Mouse (Mus musculus): ENCODE results near the gene Dppa2.
"Not testable (repeated sequence)": the region's sequence is repeated elsewhere in the genome, so short reads cannot be mapped to it uniquely, and the experiment has no call there.

- not testable (repeated sequence) for TF ChIP-seq CTCF, EP300 (IDR thresholded peaks at IDR 0.05)
Observed at GRCm38 (mm10) chr16:48308916-48309315, 5.2 kb downstream of the Dppa2 start.

Data from lung, postnatal 0 days (tissue).